Mouse (Mus musculus): ENCODE measurements around the gene Mycbpap. TPM values are rescaled to one million over a fixed set of nuclear protein-coding genes. Genes with fewer than 3 reads are reported as not detected.

Gene Mycbpap
- total RNA-seq (2021): not detected
- long read RNA-seq, experiment 1: 0 reads
- long read RNA-seq, experiment 2: 0 reads

DNA sequence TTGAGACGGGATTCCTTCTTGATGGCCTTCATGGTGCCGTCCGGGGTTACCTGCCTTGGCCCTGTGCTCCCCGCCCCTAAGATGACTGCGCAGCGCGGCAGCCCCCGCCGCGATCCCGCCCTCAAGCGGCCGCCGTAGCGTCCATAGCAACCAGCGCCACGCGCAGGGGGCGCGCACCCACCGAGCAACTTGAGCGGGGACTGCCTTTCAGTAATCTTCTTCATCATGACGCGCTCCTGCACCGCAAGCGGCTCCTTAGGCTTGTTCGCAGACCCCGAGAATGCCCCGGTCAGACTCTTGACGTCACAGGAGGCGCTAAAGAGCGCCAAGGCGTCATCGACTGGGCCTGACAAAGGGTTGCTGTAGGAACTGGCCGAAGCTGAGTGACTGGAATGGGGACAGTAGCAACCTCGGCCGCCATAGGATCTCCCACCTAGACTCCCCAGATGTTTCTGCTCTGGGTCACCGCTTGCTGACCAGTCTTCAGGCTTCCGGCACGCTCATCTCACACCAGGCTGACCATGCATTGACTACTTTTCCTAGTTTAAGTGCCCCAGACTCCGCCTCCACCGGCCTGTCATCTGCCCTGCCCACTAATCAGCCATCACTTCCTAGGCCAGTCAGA lies at the start of gene Mycbpap:
TSS of gene Mycbpap (minus strand) at position 524 of the 625 bp plus-strand sequence.
- no peak for DNase-seq

DNA sequence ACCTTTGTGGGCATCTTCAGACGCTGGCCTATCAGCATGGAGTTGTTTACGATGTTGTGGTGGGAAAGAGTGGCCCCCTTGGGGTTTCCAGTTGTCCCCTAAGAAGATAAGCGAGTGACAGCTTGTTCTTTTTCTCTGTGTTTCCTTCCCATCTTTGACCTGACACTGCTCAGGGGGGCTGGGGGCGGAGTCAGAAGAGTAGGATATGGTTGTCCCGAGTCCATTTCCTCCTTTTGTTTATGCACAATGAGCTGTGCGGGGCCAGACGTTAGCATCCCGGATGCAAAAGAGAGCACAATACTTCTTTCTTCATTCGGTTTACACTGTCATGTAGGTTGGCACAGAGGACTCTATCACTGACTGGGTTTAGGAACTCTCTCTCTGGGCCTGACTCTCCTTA lies 49.1 kb upstream of the Mycbpap start:
- DNase-seq: no peak

DNA sequence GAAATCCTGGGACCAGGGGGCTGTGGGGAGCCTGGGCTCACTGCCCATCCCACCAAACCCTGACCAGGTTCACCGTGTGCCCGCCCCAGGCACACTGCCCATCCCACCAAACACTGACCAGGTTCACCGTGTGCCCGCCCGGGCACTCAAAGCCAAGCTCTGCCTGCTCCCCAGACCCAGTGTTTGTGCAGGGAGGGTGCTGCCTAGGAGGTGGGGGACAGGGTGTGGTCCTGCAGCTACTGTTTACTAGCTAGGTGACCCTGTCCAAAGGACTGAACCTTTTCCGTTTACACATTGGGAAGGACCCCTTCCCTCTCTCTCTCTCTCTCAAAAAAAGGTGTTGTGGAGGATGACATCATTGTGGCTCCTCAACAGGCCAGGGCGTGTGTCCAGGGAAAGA lies 45.8 kb upstream of the Mycbpap start:
- no peak for DNase-seq

DNA sequence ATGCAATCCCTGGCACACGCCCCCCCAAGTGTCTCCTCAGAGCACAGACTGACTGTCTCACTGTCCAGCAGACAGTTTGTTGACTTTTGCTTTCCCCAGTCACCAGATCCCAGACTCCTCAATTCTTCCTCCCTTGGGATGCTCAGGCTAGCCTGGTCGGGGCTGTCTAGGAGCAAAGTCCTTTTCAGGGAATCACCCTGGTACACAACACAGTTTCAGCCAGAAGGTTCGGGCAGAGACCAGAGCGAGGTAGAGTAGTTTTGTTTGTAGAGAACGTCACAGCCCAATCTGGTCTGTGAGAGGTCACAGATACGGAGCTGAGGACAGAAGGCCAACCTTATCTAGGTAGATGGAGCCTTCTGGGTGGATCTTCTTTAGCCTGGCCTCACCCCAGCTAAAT lies 45.0 kb upstream of the Mycbpap start:
- no peak for DNase-seq

DNA sequence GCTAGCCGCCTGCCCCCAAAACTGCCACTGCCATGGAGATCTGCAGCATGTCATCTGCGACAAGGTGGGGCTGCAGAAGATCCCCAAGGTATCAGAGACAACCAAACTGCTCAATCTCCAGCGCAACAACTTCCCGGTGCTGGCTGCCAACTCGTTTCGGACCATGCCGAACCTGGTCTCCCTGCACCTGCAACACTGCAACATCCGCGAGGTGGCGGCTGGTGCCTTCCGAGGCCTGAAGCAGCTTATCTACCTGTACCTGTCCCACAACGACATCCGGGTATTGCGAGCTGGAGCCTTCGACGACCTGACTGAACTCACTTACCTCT lies 43.6 kb upstream of the Mycbpap start:
- DNase-seq: no peak

DNA sequence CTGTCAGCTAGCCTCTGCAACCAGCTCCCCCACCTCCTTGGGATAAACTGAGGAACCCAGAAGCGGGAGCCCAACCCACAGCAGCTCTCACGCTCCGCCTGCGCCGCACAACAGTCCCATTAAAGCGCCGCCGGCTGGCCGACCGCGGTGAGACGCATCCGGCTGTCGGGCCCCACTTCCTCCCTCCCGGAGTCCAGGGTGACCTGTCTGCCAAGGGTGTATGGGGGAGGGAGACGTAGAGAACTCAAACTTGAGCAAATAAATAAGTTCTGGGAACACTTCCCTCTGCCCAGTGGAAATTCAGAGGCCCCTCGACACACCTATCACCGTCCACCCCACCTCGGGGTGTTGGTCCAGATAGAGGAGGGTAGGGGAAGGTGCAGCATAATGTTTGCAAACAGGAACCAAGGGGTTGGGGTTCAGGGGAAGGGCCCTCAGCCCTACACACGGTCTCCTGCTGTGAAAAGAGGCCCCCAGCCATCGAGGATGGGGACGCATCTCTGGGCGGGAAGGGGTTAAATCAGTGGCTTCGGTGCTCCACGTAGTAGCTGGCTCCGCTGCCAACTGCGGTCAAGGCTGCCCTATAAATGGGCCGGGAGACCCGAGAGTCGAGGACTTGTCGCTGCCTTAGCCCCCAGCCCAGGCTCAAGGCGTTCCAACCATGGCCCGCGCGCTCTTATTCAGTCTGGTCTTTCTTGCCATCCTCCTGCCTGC lies 43.1 kb upstream of the Mycbpap start, which contains the start of gene Chad:
TSS of gene Chad (plus strand) at position 611 of the 714 bp plus-strand sequence.
- peak; percentile 61 for DNase-seq

DNA sequence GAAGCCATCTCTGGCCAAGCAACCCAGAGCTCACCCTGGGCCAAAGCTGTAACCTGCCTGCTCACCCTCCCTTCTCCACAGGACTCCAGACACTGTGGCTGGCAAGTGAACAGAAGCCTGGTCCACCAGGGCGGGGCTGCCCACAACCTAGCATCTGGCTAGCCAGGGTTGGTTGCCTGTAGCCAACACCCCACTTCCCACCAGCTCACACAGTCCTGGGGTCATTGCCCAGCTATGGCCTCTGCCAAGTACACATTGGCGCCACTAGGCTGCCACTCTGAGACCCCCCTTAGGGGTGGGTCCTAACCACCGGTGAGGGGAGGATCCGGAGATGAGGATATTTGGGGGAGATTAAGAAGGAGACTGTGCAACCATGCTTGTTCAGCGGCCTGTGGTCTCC lies 42.3 kb upstream of the Mycbpap start:
- no peak for DNase-seq

DNA sequence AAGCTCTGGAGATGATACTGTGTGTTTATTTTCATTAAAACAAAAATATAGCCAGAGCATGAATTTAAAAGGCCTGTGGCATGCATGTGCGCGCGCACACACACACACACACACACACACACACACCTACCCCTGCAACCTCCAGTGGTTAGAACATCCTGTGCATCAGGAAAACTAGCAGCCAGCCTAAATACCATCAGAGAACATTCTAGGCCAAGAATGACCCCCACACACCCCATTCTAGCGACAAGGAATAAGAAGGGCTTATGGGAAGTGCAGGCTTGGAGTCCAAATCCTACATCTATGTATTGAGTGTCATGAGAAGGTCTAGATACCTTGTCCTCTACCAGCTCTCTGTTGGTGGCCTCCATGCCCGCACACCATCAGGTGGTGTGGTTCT lies 41.8 kb upstream of the Mycbpap start:
- DNase-seq: no peak

DNA sequence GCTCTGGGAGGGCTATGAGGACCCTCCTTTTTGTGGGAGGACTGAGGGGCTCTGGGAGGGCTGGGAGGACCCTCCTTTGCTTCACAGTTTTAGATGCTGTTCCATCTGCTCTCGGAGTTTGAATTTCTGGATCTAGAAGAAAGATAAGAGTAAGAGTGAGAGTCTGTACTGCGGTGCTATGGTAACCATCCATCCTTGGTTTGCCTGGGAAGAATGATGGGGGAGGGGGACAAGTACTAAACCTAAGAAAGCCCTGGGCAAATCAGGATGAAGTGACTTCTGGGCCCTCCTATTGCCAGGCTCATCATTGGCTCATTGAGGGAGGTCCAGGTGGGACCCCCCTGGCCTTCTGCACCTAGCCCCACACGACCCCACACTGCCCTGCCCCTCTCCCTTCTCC lies 36.7 kb upstream of the Mycbpap start:
- no peak for DNase-seq

DNA sequence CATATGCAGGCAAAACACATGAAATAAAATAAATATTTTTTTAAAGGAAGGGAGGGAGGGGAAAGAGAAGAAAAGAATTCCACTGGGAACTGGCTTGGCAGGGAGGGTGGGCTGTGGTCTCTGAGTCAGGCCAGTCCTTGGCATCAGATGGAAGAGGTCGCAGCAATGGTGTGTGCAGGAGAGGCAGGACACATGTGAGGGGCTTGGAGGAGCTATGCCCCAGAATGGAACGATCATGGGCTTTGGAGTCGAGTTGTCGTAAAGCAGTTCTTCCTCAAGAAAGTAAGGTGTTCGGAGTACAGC lies 28.9 kb upstream of the Mycbpap start:
- no peak for DNase-seq

DNA sequence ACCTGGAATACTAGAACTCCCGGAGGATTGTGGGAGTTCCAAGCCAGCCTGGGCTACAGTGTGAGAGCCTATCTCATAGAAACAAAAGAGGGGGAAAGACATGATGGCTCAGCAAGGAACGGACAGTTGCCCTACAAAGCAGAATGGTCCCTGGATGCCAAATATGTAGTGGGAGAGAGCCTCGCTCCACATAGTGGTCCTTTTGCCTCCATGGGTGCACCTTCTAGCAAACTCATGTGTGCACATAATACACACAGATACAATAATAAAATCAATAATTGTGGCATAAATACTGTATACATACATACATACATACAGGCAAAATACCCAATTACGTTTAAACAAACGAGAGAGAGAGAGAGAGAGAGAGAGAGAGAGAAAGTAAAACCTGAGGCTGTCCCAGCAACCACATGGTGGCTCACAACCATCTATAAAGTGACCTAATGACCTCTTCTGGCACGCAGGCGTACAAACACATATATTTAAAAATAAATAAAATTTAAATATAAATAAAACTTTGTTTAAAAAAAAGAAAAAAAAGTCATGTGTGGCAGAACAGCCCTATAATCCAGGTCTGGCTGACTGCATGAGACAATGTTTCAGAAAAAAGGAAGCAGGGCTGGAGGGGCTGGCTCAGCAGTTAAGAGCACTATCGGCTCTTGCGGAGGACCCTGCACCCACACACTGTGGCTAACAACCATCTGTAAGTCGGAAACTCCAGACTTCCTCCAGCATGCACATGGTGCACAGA lies 28.3 kb upstream of the Mycbpap start:
- no peak for DNase-seq

DNA sequence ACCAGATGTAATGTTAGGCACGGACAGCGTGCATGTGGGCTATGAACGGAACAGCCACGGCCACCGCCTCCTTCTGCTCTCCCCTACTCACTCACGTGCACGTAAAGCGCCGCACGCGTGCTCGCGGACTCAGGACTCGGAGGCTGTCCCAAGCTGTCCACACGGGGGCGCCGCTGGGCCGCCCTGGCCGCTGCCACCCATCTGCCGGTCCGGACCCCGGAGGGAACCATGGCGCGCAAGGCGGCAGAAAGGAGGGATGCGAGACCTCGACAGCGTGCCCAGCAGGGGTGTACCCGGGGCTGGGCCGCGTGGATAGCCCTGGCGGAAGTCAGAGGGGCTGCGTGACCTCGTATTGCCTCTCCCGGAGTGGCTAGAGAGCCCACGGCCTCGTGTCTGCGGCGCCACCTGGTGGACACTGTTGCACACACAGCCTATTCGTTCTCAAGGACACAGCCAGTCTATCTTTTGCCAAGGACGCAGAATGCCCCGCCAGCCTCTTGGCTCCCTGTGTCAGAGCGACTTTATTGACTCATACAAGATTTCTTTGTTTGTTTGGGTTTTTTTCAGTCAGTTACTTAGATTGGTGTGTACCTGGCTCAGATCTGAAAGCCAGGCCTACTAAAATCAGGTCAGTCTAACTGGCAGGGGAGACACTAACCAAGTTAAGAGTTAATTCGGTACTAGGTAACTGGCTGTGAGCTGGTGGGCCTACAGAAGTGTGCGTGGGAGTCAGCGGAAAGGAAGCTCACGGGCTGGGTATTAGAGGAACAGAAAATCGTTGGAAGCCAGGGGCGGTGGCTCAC lies 27.5 kb upstream of the Mycbpap start, which contains the start of gene Rsad1:
TSS of gene Rsad1 (minus strand) at position 368 of the 803 bp plus-strand sequence.
- peak; percentile 97 for DNase-seq

DNA sequence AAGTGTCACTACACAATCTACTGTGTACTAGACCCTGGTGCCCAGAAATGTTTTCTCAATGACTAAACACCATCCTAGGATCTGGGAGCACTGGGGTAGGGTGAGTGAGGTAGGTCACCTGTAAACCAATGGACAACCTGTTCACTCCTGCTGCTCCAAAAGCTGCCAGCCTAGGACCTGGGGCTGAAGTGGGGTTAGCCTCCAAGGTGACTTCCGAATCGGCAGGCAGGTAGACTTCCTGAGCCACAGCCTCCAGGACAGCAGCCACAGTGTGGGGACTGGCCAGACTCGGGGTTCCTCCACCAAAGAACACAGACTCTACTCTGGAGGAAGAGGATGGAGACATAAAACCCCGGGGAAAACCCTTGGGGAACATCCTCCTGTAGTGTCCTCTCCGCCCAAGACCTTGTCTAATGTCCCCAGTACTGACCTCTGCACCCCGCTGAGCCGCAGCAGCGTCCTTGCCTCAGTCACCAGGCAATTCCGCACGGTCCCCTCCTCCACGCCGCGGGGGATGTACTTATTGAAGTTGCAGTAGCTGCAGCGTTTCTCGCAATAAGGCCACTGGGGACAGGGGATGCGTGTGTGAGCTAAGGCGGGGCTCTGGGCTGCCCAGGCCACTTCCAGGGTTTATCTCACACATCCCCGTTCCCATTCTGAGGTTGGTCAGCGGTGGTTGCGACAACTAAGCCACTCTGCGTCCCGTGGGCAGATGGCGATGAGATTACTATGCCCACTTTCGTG lies 26.7 kb upstream of the Mycbpap start:
- peak; percentile 47 for DNase-seq

DNA sequence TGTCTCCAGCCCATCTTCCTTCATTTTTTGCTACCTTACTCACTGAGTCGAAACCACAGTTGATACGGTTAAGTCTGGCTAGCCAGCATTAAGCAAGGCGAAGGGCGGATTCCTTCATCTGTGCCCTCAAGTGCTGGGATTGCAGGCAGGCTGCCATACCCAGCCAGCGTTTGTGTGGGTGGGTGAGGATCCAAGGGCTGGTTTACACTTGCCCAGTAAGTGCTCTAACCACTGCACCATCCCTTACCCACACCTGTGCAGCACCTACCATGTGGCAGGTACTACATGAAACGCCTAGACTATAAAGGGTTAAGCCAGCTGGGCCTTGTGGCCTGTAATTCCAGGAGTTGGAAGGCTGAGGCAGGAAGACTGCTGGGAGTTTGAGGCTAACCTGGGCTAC lies 25.7 kb upstream of the Mycbpap start:
- DNase-seq: no peak

DNA sequence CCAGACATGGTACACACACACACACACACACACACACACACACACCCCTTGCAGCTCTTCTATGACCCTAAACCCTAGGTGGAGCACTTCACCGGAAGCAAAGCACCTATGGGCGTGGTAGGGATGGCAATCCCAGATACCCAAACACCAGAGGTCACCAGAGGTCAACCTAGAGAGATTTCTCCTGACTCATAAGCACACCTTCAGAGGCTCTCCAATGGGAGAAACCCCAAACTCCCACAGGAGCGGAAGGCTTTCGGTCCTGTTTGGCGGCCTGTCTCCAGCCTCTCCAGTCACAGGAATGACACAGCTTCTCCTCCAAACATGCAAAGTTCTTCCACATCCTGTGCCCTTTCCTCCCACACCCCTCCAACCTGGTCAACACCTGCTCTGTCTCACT lies 24.8 kb upstream of the Mycbpap start:
- DNase-seq: no peak

DNA sequence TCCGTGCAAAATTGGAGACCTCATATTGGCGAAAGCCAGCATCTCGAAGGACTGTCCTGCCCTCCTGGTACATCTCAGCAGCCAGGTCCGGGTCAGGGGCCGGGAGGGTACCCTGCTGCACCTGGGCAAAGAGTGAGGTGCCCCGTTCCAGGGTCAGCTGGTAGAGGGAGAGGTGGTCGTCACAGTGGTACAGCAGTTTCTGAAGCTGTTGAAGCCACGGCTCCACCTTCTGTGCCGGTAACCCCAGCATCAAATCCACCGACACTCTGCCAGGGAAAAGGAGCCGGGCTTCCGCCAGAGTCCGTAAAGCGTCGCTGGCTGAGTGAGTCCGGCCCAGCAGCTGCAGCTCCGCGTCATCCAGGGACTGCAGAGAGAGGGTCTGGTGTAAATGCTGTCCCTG lies 22.9 kb upstream of the Mycbpap start:
- peak; percentile 32 for DNase-seq

DNA sequence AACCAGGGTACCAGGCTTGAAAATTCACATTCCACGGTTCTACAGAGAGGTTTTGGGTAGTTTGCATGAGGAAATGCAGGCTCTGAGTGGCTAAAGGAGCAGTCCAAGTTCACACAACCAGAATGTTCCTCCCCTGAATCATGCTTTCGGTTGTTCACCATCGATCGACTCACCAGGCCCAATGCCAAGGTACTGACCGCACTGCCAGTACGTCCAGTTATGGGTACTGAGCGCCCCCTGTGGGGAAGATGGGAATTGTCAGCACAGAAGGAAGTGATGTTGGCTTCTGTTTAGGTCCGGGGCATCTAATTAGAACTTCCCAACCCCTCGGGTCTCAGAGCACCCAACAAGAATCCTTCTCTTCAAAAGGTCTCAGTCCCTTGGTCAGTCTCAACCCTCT lies 22.4 kb upstream of the Mycbpap start:
- peak; percentile 98 for DNase-seq

DNA sequence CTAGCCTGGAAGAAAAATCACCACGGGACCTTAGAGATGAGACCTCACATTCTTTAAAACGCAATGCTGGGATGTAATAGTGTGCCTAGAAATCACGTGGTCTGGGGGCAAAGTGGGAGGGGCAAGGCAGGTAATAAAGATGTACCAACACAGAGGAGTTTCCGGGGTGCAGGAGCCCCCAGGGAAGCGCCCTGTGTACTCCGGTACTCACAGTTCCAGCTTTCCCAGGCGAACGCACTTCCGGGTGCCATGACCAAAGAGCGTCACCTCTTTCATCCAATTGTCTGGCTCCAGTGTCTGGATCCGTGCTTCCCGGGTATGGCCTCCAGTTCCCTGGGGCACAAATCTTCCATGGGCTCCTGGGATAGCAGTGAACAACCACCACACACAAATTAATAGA lies 21.8 kb upstream of the Mycbpap start:
- DNase-seq: no peak

DNA sequence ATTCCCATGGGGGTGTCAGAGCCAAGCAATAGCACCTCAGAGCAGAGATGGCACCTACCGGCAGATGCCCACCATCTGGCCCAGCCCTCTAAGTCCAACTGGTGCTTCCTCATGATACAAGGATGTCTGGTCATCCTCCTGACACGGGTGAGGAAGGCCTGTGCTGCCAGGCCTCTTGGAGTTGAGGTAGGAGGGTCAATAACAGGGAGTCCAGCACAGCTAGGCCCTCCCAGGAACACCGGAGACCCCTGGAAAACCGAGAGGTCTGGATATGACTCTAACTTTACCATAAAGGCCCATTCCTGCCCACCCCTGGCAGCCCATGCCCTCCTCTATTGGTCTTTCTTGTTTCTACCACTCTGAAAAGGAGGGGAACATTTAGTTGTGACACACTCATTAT lies 20.9 kb upstream of the Mycbpap start:
- no peak for DNase-seq

DNA sequence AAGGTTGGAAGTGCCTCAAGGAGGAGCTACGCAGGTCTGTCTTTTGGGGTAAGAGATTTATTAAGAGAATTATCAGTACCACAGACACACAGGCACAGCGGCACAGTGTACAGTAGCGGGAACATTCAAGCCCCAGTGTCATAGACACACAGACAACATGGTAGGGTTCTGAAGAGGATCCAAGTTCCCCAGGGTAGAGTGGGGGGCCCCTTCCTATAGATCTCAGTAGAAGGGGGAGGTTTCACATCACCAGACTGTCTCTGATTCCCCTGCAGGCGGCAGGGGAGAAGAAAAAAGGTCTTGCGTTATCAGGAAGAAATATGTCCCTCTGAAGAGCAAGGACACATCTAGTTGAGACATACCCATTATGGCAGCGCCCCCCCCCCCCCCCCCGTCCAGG lies 18.2 kb upstream of the Mycbpap start:
- no peak for DNase-seq

DNA sequence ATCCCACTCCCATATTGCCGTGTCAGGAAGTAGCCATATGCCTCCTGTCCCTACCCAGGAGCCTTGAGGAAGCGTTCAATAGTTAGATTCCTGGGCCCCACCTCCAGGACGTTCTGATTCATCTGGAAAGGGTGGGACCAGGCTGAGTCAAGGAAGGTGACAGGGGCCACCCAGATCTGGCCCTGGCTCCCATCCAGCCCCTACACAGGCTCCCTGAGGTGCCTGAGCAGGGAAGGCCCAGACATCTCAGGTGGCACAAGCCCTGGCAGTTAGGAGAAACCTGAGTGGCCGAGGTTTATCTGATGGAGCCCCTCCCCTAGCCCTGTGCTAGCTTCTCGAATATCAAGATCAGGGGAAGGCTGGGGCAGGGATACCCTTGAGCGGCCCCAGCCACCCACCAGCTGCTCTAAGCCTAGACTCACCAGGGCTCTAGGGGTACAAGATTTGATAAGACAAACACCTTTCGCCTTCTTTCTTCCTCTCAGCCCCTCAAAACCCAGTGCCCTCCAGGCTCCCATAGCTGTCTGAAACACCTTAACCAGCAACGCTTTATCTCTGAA lies 17.3 kb upstream of the Mycbpap start:
- no peak for DNase-seq

DNA sequence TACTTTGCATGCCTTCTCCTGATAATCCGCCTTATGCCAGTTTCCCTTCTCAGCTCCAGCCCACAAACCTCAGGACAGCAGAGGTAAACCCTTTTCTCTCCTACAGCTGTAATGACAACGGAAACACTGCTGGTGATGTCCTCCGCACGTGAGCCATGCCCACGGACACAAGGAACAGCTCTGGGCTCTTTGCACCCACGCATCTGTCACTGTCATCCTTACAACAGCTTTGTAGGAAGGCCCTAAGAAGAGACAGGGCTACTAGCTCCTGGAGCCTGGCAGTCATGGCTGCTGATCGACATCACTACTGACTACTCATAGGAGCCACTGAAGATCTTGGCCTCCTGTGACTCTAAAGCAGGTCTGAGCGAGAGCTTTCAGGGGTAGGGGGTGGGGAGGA lies 11.6 kb upstream of the Mycbpap start:
- no peak for DNase-seq

All from gastrocnemius, postnatal 10 days (tissue).